Mouse (Mus musculus) lung, postnatal 10 days (tissue): ENCODE data around the gene Rab11fip3.

Experiments used
- DNase-seq: peaks from one replicate; pipeline ENCODE4 v3.0.0; 2021

The Rab11fip3 gene

DNA sequence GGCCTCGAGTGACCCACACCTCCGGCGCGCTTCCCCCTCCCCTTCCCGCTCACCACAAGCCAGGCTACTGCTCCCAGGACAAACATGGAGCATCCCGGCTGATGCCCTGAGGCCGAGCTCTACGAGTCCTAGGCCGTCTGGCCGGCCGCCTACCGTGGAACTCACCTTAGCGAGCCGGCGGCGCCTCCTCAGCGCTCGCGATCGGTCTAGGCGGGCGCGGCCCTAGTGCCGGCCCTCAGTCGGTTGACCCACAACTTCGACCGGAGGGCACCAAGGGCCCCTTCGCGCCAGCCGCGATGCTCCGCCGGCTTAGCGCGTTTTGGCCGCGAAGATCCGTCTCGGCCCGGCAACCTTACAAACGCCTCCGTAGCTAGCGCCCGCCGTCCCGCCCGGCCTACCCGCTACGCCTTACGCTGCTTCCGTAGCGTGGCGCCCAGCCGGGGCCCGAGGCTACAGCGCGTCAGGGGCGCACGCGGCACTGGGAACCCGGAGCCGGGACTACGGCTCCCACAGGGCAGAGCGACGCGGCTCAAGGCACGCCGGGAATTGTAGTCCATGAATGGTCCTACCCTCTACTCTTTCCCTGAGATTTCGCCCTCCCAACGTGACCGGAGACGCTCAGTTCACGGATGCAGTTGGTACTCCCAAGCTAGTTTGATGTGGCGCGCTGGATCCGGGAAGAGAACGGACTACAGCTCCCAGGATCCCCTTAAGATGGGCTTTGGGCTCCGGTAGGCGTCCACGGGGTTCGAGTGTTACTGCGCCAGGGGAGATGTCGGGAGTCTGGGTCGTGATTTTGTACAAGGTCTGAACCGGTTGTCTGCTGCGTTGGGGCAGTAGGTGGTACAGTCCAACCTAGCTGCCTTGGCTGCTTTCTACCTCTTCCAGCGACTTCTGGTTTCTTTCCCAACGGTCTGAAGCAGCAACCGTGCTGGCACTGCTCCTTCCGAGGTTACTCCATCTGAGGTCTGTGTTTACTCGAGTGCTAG, 83.8 kb downstream of the Rab11fip3 start, which contains the start of gene Capn15:
Gene Capn15, minus strand, starts transcription at position 491 of the 989 bp plus-strand sequence.
- peak; percentile 95 for DNase-seq

- no peak for DNase-seq
Observed at GRCm38 (mm10) chr17:25984556-25985305, 84.6 kb downstream of the Rab11fip3 start.

- no peak for DNase-seq
Observed at GRCm38 (mm10) chr17:25984066-25984465, 85.3 kb downstream of the Rab11fip3 start.

DNA sequence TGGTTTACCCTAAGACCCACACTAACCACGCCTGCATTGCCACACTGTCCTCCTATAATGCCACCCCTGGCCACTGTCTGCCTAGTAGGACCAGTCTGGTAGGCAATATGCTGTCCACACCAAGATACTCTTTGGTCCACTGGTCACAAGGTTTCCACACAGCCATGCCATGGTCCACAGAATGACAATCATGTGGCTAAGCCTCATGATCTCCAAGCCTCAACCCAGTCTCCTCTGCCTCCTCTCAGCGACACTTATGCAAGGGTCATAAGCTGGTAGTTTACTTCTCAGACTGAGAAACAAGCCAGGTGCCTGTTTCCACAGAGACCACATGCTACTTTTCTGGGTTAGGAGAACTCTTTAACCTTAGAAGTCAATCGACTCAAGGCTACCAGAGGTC, 86.4 kb downstream of the Rab11fip3 start:
- no peak for DNase-seq

DNA sequence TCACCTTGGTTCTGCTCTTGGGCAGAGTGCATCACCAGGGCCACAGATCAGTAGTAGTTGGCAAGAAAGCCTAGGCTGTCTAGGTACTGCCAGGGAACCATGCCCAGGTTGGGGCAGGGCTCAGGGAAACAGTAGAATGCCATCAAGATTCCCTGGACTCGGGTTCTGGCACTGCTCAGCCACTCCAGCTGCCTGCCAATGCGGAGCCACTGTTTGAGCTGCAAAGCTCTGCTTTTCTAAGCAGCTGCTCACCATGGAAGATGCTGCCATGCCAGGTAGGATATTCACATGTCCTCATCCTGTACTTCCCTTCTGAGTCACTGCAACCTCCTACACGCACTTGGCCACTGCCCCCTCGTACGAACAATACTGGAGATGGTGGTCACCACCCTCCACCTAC, 88.5 kb downstream of the Rab11fip3 start:
- DNase-seq, result no peak

DNA sequence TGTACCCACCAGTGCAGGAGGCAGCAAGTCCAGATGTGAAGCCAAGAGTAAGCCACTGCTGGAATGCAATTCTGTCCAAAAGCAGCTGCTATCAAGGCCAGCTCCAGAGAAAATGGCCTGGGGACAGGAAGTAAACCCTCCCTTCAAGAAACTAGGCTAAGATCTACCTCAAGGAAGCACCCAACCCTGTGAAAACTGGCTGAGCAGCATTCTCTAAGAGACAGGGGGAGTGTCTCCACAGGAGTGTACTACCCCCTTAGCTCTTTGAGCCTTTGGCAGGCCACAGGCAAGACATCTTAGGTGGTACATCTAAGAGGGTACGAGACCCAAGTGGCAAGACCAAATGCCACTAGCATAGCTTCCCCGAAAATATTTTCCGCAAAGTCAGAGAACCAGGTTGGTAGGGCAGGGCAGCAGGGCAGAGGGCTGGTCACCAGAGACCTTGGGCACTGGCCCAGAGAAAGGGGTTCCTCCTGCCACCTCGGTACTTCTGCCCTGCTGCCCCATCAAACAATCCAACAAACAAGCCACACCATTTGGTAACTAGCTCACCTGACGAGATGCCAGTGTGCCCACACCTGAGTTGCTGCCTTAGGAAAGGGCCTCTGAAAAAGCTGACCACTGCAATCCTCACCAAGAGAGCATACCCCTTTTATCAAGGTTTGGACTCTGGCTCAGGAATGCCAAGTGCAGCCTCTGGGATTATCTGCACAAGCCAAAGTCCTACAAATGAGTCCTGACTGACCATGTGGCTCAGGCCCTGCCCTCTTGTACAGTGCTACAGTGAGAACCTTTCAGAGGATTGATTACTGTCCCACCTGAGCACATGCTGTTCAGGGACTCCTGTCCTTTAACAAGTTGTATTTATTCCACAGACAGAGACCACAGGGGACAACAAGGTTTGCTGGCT, 89.3 kb downstream of the Rab11fip3 start:
- no peak for DNase-seq

DNA sequence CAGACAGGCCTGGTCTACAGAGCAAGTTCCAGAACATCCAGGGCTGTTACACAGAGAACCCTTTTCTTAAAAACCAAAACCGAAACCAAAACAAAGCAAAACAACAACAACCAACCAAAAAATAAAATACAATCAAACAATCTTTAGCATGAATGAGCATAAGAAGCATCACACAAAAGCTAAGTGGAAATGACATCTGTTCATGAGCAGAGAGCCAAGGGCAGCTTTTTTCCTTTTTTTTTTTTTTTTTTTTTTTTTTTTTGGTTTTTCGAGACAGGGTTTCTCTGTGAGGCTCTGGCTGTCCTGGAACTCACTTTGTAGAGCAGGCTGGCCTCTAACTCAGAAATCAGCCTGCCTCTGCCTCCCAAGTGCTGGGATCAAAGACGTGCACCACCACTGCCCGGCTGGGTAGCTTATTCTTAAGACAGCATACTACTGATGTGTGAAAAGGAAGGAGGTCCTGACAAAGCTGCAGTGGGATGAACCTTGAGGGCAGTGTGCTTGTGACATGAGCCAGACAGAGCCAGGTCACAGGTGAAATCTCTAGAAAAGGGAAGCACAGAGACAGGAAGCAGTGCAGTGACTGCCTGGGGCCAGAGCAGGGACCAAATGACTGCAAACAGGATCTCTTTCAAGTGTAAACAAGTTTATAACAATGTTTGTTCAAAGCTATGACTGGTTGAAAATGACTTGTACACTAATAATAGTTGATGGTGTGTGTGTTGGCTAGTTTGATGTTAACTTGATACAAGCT, 98.2 kb downstream of the Rab11fip3 start:
- no peak for DNase-seq

DNA sequence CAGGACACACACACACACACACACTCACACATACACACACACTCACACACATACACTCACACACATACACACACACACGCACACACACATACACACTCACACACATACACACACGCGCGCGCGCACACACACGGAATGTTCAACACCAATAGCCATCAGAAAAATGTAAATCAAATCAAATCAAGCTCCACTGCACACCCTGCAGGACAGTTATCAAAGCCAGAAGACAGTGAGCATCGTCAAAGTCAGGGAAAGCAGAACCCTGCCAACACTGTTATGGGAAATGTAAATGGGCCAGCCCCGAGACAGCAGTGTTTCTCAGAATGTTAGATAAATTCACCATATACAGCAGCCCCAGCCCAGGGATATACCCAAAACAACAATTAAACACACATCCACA, 98.9 kb downstream of the Rab11fip3 start:
- no peak for DNase-seq

DNA sequence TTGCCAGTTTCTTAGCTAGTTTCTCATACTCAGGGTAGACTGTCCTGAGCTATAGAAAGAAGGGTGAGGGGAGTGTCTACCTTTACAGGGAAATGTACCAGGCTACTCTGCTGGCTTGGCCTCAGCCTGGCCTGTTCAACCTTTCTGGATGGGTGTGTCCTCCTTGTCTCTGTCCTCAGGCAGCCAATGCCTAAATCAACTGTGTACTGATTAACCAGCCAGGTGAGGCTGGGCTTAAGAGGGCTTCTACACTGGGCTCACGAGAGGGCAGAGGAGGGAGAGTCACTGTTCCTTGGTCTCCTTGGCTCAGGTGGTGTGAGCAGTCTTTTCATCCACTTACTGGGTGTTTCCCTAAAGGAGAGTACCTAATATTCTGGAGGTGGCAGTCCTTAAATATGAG, 101.2 kb downstream of the Rab11fip3 start:
- peak; percentile 25 for DNase-seq

GRCm38 (mm10) chr17:25967652-25968051, 101.7 kb downstream of the Rab11fip3 start:
- DNase-seq, result peak; percentile 42

GRCm38 (mm10) chr17:25964271-25964670, 105.1 kb downstream of the Rab11fip3 start:
- DNase-seq, result no peak

DNA sequence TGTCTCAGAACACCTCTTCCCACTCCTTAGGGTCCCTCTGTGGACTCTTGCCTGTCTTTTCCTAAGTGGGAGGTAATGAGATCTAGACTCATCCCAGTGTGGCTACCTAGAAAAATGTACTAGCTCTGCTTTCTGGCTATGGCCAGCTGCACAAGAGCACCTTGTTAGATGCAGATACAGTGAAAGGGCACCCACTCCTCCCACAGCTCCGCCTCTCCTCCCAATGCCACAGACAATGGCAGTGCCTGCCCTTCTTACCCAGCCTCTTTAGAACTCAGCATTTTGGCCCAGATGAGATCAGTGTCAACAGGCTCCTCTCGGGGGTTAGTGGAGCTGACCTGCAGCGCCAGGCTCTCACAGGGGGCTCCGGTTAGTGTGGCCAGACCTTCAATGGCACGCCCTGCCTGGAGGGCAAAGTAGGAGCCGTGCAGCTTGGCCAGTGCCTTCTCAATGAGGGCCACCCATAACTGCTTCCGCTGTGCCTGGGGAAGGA, 106.9 kb downstream of the Rab11fip3 start:
- no peak for DNase-seq

DNA sequence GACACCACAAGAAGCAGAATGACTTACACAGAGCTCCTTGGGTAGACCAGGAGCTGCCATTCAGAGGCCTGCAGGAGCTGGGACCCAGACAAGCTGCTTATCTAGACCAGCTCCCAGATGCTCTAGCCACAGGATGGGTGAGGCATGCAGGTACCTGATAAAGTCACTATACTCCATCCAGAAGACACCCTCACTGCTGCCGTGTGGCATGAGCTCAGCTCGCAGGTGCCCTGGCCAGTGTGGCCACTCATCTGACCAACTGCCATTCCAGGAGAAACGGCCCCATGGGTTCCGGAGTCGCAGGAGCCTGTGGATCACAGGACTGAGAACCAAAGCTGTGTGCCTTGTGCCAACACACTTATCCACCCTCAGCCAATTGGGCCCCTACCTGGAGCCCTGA, 107.8 kb downstream of the Rab11fip3 start:
- DNase-seq, result no peak

DNA sequence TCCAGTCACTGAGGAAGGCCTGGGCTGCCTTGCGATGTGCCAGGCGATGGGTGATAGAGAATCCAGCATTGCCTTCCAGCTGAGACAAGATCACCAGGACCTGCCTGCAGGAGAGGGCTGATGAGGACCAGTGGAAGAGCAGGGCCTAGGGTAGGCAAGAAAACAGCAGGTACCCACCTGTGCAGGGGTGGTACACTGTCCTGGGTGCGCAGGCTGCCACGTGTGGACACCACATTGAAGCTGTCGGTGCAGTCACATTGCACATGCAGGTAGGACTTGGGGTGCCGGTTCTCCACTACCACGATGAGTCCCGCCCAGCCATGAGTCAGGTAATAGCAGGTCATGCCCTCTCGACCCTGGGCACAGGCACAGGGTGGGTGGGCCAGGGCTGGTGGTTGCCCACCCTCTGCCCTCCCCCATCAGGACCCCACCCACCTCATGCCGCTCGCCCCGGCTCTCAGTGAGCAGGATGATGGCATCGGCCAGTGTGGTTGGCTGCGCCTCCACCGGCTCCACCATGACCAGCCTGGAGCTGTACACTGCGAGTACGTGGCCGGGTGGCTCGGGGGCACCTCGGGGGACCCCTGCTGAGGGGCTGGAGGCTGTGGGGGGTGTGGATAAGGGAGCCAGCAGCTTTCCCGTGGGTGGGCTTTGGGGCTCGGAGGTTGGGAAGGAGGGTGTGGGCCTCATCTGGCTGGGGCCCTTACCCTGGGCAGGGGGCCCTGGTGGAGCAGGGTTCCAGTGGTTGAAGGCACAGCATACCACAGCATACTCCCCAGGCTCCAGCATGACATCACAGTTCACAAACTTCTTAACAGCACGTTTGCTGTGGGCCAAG, 109.5 kb downstream of the Rab11fip3 start:
- DNase-seq, result no peak

DNA sequence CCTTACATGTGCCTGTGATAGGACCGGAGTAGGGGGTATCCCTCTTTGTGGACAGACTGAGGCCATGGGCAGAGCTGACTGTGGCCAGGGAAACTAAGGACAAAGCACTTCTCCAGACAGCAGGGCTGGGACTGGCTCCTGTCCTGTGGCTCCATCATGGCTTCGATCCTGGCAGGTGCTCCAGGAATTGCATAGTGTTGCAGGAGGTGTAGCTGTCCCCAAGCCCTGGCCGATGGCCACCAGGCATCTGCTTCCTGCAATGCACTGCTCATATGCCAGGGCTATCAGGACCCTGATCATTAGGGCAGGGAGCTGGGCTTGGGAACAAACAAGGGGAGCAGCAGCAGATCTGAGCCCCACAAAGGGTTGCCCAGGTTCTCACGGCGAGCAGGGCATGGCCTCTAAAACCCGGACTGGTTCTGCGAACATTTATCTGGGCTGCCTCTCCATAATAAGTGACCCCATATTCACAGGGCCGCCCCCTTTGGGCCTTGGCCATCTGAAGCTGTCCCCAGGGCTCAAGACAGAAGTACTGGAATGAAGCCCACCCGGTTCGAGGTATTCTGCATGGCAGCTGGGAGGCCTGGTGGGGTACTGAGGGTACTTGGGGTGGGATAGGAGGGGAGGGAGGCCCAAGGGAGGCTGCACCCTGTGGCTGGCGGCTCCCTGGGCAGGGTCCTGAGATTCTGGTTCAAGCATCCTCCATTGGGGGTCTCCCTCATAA, 110.4 kb downstream of the Rab11fip3 start:
- DNase-seq, result no peak

GRCm38 (mm10) chr17:25957586-25958051, 111.7 kb downstream of the Rab11fip3 start:
- DNase-seq, result no peak

DNA sequence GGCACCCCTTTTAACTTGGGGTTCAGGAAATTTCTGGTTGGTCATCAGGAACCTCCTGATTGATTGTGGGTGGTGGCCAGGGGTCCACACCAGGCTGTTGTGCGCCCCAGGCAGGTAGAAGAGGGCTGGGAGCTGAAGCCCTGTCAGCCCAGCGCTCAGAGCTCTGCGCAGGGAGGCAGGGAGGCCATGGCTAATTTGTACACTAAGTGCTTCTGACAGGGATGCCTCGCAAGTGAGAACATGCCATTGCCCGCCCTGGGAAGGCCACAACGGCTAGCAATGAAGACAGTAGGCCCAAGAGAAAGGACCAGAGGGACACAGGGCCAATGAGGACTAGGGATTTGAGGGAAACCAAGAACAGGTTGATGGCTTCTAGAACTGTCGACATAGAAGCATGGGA, 112.7 kb downstream of the Rab11fip3 start:
- DNase-seq, result no peak

DNA sequence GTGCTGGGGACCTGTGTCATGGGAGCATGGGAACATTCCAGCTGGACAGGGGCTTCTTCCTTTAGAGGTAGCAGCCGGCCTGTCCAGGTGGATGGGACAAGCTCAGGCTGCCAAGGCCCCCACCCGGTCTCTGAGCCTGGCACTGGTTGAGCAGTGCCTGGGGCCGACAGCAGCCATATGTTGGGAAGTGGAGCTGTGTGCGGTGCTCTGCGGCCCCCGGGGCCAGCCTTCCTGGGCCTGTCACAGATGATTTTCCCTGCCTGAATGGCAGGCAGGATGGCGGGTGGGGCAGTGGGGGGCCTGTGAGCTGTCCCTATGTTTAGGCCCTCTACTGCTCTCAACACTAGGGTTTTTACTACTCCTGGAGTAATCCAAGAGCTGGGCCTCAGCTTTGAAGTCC, 113.2 kb downstream of the Rab11fip3 start:
- DNase-seq, result no peak

- DNase-seq, result no peak
Observed at GRCm38 (mm10) chr17:25955736-25956135, 113.6 kb downstream of the Rab11fip3 start.

DNA sequence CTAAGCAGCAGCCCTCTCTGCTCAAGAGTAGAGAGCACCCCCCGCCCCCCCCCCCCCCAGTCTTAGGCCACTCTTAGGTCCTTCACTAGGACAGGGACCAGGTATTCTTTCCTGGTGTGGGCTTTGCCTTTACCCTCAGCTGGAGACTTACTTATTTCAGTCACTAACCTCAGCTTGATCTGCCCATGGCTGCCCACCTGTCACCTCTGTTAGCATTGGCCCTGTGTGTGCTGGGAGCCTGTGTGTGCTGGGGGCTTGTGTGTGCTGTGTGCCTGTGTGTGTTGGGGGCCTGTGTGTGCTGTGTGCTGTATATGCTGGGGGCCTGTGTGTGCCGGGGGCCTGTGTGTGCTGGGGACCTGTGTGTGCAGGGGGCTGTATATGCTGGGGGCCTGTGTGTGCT, 114.7 kb downstream of the Rab11fip3 start:
- DNase-seq, result no peak
